Mouse (Mus musculus): ENCODE measurements around the gene Gm42742.

The Gm42742 gene

GRCm38 (mm10) chr7:127019306-127019960, 1.5 kb downstream of the Gm42742 start:
- no peak for DNase-seq

GRCm38 (mm10) chr7:127018416-127019305, 2.2 kb downstream of the Gm42742 start:
- no peak for DNase-seq

- DNase-seq: no peak
Observed at GRCm38 (mm10) chr7:127017950-127018345, 2.9 kb downstream of the Gm42742 start.

GRCm38 (mm10) chr7:127016971-127017949, 3.6 kb downstream of the Gm42742 start, which contains the start of gene Pagr1a:
Pagr1a (minus strand) TSS chr7:127017352.
- peak; percentile 97 to 99 for DNase-seq

GRCm38 (mm10) chr7:127016486-127016938, 4.4 kb downstream of the Gm42742 start:
- DNase-seq: peak in 1 of 2 experiments; percentile 72

GRCm38 (mm10) chr7:127016481-127016485, 4.6 kb downstream of the Gm42742 start, which contains the start of gene Pagr1b:
Pagr1b (minus strand) TSS chr7:127016484.
- DNase-seq: no peak

- peak; percentile 63 to 74 for DNase-seq
Observed at GRCm38 (mm10) chr7:127016081-127016480, 4.8 kb downstream of the Gm42742 start.

GRCm38 (mm10) chr7:127014993-127015392, 5.9 kb downstream of the Gm42742 start:
- no peak for DNase-seq

- peak; percentile 78 to 85 for DNase-seq
Observed at GRCm38 (mm10) chr7:127014320-127014719, 6.6 kb downstream of the Gm42742 start, which contains the start of gene Mvp. Mvp (minus strand) TSS chr7:127014621.

GRCm38 (mm10) chr7:127013385-127013784, 7.5 kb downstream of the Gm42742 start:
- DNase-seq: no peak

- DNase-seq: no peak
Observed at GRCm38 (mm10) chr7:127012845-127013244, 8.1 kb downstream of the Gm42742 start.

GRCm38 (mm10) chr7:127012374-127012773, 8.5 kb downstream of the Gm42742 start:
- no peak for DNase-seq

- no peak for DNase-seq
Observed at GRCm38 (mm10) chr7:127011717-127012116, 9.2 kb downstream of the Gm42742 start.

GRCm38 (mm10) chr7:127011051-127011450, 9.8 kb downstream of the Gm42742 start:
- no peak for DNase-seq

- DNase-seq: no peak
Observed at GRCm38 (mm10) chr7:127009307-127010085, 11.4 kb downstream of the Gm42742 start.

- DNase-seq: peak; percentile 79 to 85
Observed at GRCm38 (mm10) chr7:127008239-127009019, 12.5 kb downstream of the Gm42742 start.

GRCm38 (mm10) chr7:127007313-127008024, 13.4 kb downstream of the Gm42742 start:
- DNase-seq: no peak

- DNase-seq: no peak
Observed at GRCm38 (mm10) chr7:127004122-127004875, 16.6 kb downstream of the Gm42742 start.

- DNase-seq: no peak
Observed at GRCm38 (mm10) chr7:127003620-127004019, 17.3 kb downstream of the Gm42742 start.

GRCm38 (mm10) chr7:126999568-126999967, 21.3 kb downstream of the Gm42742 start:
- DNase-seq: no peak

Data from kidney, postnatal 4 days (tissue).